Mouse (Mus musculus) cortical plate, adult 2 months (tissue): ENCODE data around the gene Erc1.

Experiments used
- CTCF ChIP-seq: fragments of 200-500 bp; IDR thresholded peaks from 2 replicates; pipeline ENCODE4 v1.5.1; 2011; ENCODE audit warnings: mild to moderate bottlenecking, control low read depth, low read length; ENCODE audit not compliant: insufficient read depth; ENCODE audit errors: extremely low read depth
- POLR2A ChIP-seq: fragments of 200-500 bp; IDR thresholded peaks from 2 replicates; pipeline ENCODE4 v1.6.1; 2011; ENCODE audit warnings: mild to moderate bottlenecking, low read length, control low read depth; ENCODE audit not compliant: insufficient read depth; ENCODE audit errors: extremely low read depth

- TF ChIP-seq POLR2A (no peak), CTCF (no peak)
Measured at GRCm38 (mm10) chr6:119674811-119675209, 173.2 kb downstream of the Erc1 start.
